Mouse (Mus musculus): ENCODE results near the gene Olfr222. TPM values are rescaled to one million over a fixed set of nuclear protein-coding genes. Genes with fewer than 3 reads are reported as not detected.

The Olfr222 gene
- polyA plus RNA-seq, 1 experiment, result not detected

- Histone ChIP-seq H3K4me1 (peaks cover 6% of the 10 kb centered on the region), H3K9me3 (peaks cover 21% of the 10 kb centered on the region), H3K27me3 (replicated peaks) (peaks cover 57% of the 10 kb centered on the region), H3K36me3 (replicated peaks; ENCODE audit: low read length) (no peaks in the 10 kb centered on the region), H3K4me3 (replicated peaks) (no peak within 1 kb of the TSS)
- TF ChIP-seq FLI1 (IDR thresholded peaks at IDR 0.05; ENCODE audit: low read length) (no peak), GATA1 (IDR thresholded peaks at IDR 0.05; ENCODE audit: borderline replicate concordance, low read length) (no peak)
These were observed 49.5 kb downstream of the Olfr222 start, which contains the start of gene Zkscan17 for GRCm38 (mm10) chr11:59526472-59527080. Gene Zkscan17, minus strand, starts transcription at chr11:59526751.

GRCm38 (mm10) chr11:59525237-59525636 lies 50.8 kb downstream of the Olfr222 start:
- no peak for TF ChIP-seq GATA1 (IDR thresholded peaks at IDR 0.05; ENCODE audit: borderline replicate concordance, low read length)
- no peak for TF ChIP-seq FLI1 (IDR thresholded peaks at IDR 0.05; ENCODE audit: low read length)
- Histone ChIP-seq H3K36me3 (replicated peaks; ENCODE audit: low read length) (no peaks in the 10 kb centered on the region), H3K4me1 (no peaks in the 10 kb centered on the region; the same call in none of the 2 replicates), H3K27me3 (replicated peaks) (peaks cover 53% of the 10 kb centered on the region), H3K4me3 (replicated peaks) (no peak overlapping the region), H3K9me3 (peaks cover 21% of the 10 kb centered on the region)

GRCm38 (mm10) chr11:59524150-59524549 lies 51.9 kb downstream of the Olfr222 start:
- no peaks in the 10 kb centered on the region for H3K36me3 ChIP-seq (replicated peaks; ENCODE audit: low read length)
- H3K4me1 ChIP-seq, result no peaks in the 10 kb centered on the region; the same call in none of the 2 replicates
- no peak overlapping the region for H3K4me3 ChIP-seq (replicated peaks)
- no peak for TF ChIP-seq GATA1 (IDR thresholded peaks at IDR 0.05; ENCODE audit: borderline replicate concordance, low read length)
- no peak for TF ChIP-seq FLI1 (IDR thresholded peaks at IDR 0.05; ENCODE audit: low read length)
- H3K9me3 ChIP-seq, result peaks cover 21% of the 10 kb centered on the region
- peaks cover 51% of the 10 kb centered on the region for H3K27me3 ChIP-seq (replicated peaks)

Other genes with a start within 250 kb of the Olfr222 start
- gene Prss38, start 200.6 kb downstream of the Olfr222 start, polyA plus RNA-seq (2012; ENCODE audit: insufficient read depth, low replicate concordance), result not detected in 2 replicates
- gene Jmjd4, start 126.2 kb downstream of the Olfr222 start, polyA plus RNA-seq (2012; ENCODE audit: insufficient read depth, low replicate concordance), result 2.6 and 3.6 TPM in 2 replicates
- gene Snap47, start 125.0 kb downstream of the Olfr222 start, polyA plus RNA-seq (2012; ENCODE audit: insufficient read depth, low replicate concordance), result 9.9 and 18.6 TPM in 2 replicates
- gene Zfp867, start 103.8 kb downstream of the Olfr222 start, polyA plus RNA-seq (2012; ENCODE audit: insufficient read depth, low replicate concordance), result 0.07 TPM in 1 of 2 replicates, not detected in the other
- gene Zkscan17, start 49.5 kb downstream of the Olfr222 start, polyA plus RNA-seq (2012; ENCODE audit: insufficient read depth, low replicate concordance), result 13.6 and 19.8 TPM in 2 replicates
- 0.41 and 0.84 TPM in 2 replicates for gene Nlrp3, start 34.7 kb downstream of the Olfr222 start, polyA plus RNA-seq (2012; ENCODE audit: insufficient read depth, low replicate concordance)
- gene Olfr223, start 17.1 kb upstream of the Olfr222 start, polyA plus RNA-seq (2012; ENCODE audit: insufficient read depth, low replicate concordance), result not detected in 2 replicates
- 18.0 and 37.2 TPM in 2 replicates for gene Mprip, start 85.1 kb upstream of the Olfr222 start, polyA plus RNA-seq (2012; ENCODE audit: insufficient read depth, low replicate concordance)
- 0.43 TPM in 1 of 2 replicates, not detected in the other for gene Pld6, start 211.4 kb upstream of the Olfr222 start, polyA plus RNA-seq (2012; ENCODE audit: insufficient read depth, low replicate concordance)
- 12.2 and 19.0 TPM in 2 replicates for gene Flcn, start 233.8 kb upstream of the Olfr222 start, polyA plus RNA-seq (2012; ENCODE audit: insufficient read depth, low replicate concordance)